In the genomic region with DNA sequence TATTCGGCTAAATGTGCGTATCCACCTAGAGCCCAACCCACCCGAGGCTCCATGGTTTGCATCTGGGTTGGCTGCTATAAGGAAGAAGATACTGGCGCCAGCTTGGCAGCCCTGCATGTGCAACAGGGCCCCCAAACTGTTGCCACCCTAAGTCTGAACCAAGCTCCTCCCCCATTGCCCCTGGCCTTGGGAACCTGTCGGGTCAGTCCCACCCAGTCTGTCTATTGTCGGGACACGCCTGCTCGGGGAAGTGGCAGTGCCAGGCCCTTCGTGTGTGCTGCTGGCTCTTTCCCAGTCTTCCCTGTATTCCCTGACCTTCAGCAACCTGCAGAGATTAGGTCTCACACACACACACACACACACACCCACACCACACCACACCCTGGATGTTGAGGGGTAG, we compare ENCODE assay signal across 25 mouse cellular contexts. TPM values are rescaled to one million over a fixed set of nuclear protein-coding genes. Genes with fewer than 3 reads are reported as not detected.
A peak's percentile ranks its signal among the peaks of the same experiment; 100 is the strongest.
DNase-seq lines count a peak whose midpoint lies in the region; ATAC-seq and TF ChIP-seq lines count a peak whose summit lies in the region.
"Had no signal": no experiment of that assay in that cellular context is flagged by ENCODE, and none has a peak within 500 bp of the region (broad histone marks: within the 10 kb centered on the region; RNA-seq: fewer than 3 reads in every experiment).

Fam83c (minus strand) TSS at position 123 of the 400 bp plus-strand sequence.

- no peaks in the 10 kb centered on the region for H3K4me1 ChIP-seq in forebrain, embryonic 12.5 days
- no peaks in the 10 kb centered on the region for H3K4me1 ChIP-seq in forebrain, embryonic 15.5 days
- H3K4me1 ChIP-seq in small intestine, adult 2 months (ENCODE audit: control insufficient read depth, insufficient read depth, insufficient read length, low read length): peaks cover 23% of the 10 kb centered on the region
- no peaks in the 10 kb centered on the region for H3K4me1 ChIP-seq in kidney, adult 2 months (ENCODE audit: control insufficient read depth, insufficient read depth, low read length)
- H3K4me1 ChIP-seq: heart, embryonic 10.5 days; midbrain, embryonic 13.5 days had no signal

- H3K27ac ChIP-seq in forebrain, embryonic 12.5 days: no peak within 1 kb of the TSS
- no peak within 1 kb of the TSS for H3K27ac ChIP-seq in forebrain, embryonic 15.5 days (replicated peaks)
- no peak within 1 kb of the TSS for H3K27ac ChIP-seq in small intestine, adult 2 months (ENCODE audit: insufficient read depth, low read depth, low read length)
- no peak within 1 kb of the TSS for H3K27ac ChIP-seq in kidney, adult 2 months (ENCODE audit: insufficient read depth, low read depth, low read length)
- H3K27ac ChIP-seq: heart, embryonic 10.5 days; kidney, postnatal 0 days; liver, embryonic 14.5 days; midbrain, embryonic 13.5 days had no signal

- no peak for TF ChIP-seq CTCF in small intestine, adult 2 months (IDR thresholded peaks at IDR 0.05; ENCODE audit: extremely low read depth, insufficient read length, insufficient replicate concordance, low read depth, low read length)
- no peak for TF ChIP-seq CTCF in kidney, adult 2 months (conservative IDR thresholded peaks at IDR 0.05; ENCODE audit: insufficient read depth, insufficient read length, low read depth, low read length)

- no peak for ATAC-seq in forebrain, embryonic 12.5 days (ENCODE audit: low FRiP score)
- no peak for ATAC-seq in forebrain, embryonic 15.5 days (replicated peaks)
- no peak for ATAC-seq in megakaryocyte-erythroid progenitor cell, adult 5-6 weeks (replicated peaks; ENCODE audit: low FRiP score, low TSS enrichment, poor library complexity, severe bottlenecking)
- ATAC-seq: forebrain, embryonic 14.5 days; midbrain, embryonic 13.5 days had no signal

- 70% methylated on average over 9 of the region's 9 CpGs for WGBS in forebrain, embryonic 12.5 days
- WGBS in forebrain, embryonic 15.5 days: 77% methylated on average over 9 of the region's 9 CpGs
- WGBS in small intestine, adult 2 months: 29% methylated on average over 9 of the region's 9 CpGs
- 59% methylated on average over 9 of the region's 9 CpGs for WGBS in kidney, adult 2 months

- 0 out of 2 replicates have a peak within 1 kb of the TSS, but pooled peaks have one; percentile 7 for H3K9ac ChIP-seq in forebrain, embryonic 12.5 days
- H3K9ac ChIP-seq in forebrain, embryonic 15.5 days (replicated peaks): no peak within 1 kb of the TSS
- H3K9ac ChIP-seq: liver, embryonic 14.5 days; lung, embryonic 14.5 days; midbrain, embryonic 13.5 days had no signal

- no peaks in the 10 kb centered on the region for H3K36me3 ChIP-seq in forebrain, embryonic 12.5 days (replicated peaks)
- no peaks in the 10 kb centered on the region for H3K36me3 ChIP-seq in forebrain, embryonic 15.5 days
- H3K36me3 ChIP-seq in small intestine, adult 2 months (ENCODE audit: control insufficient read depth, insufficient read depth, low read length): no peaks in the 10 kb centered on the region
- no peaks in the 10 kb centered on the region for H3K36me3 ChIP-seq in kidney, adult 2 months (ENCODE audit: control insufficient read depth, insufficient read depth, low read length)
- H3K36me3 ChIP-seq: heart, embryonic 10.5 days; midbrain, embryonic 13.5 days had no signal

- no peaks in the 10 kb centered on the region for H3K9me3 ChIP-seq in forebrain, embryonic 12.5 days
- H3K9me3 ChIP-seq in forebrain, embryonic 15.5 days: no peaks in the 10 kb centered on the region
- H3K9me3 ChIP-seq: heart, embryonic 10.5 days; midbrain, embryonic 13.5 days had no signal

- H3K27me3 ChIP-seq in forebrain, embryonic 12.5 days: 0 out of 2 replicates have a peak, but pooled peaks cover 3% of the 10 kb centered on the region
- H3K27me3 ChIP-seq in forebrain, embryonic 15.5 days: no peaks in the 10 kb centered on the region
- H3K27me3 ChIP-seq in small intestine, adult 2 months (ENCODE audit: control insufficient read depth, insufficient read depth, low read length): no peaks in the 10 kb centered on the region
- H3K27me3 ChIP-seq in kidney, adult 2 months (replicated peaks; ENCODE audit: control insufficient read depth, insufficient read depth, low read length): no peaks in the 10 kb centered on the region
- H3K27me3 ChIP-seq: midbrain, embryonic 13.5 days had no signal

- DNase-seq in urinary bladder, postnatal 14 days (ENCODE audit: low spot score): peak; percentile 43
- no peak for DNase-seq in urinary bladder, adult 2 months (ENCODE audit: low spot score)
- DNase-seq in kidney, adult 2 months: no peak
- DNase-seq: adrenal gland, postnatal 36 days; cerebellum, adult 9-11 months; gastrocnemius, postnatal 10 days; kidney, adult 18-20 months; lung, embryonic 14.5 days; spleen, adult 18-20 months; thymus, adult 18-20 months; thymus, postnatal 4 days had no signal

- H3K4me2 ChIP-seq in forebrain, embryonic 12.5 days: no peak within 1 kb of the TSS
- no peak within 1 kb of the TSS for H3K4me2 ChIP-seq in forebrain, embryonic 15.5 days (replicated peaks)
- H3K4me2 ChIP-seq: lung, embryonic 14.5 days; midbrain, embryonic 13.5 days had no signal

- H3K4me3 ChIP-seq in forebrain, embryonic 12.5 days (replicated peaks): no peak within 1 kb of the TSS
- H3K4me3 ChIP-seq in forebrain, embryonic 15.5 days: no peak within 1 kb of the TSS
- peak within 1 kb of the TSS; percentile 7; the same call in 1 of the 2 replicates for H3K4me3 ChIP-seq in small intestine, adult 2 months (ENCODE audit: low read depth, low read length)
- H3K4me3 ChIP-seq in kidney, adult 2 months (ENCODE audit: insufficient read depth, low read depth, low read length): no peak within 1 kb of the TSS
- H3K4me3 ChIP-seq: heart, embryonic 10.5 days; midbrain, embryonic 13.5 days had no signal

- no peak for TF ChIP-seq POLR2A in small intestine, adult 2 months (IDR thresholded peaks at IDR 0.05; ENCODE audit: low read depth, low read length)
- no peak for TF ChIP-seq POLR2A in kidney, adult 2 months (IDR thresholded peaks at IDR 0.05; ENCODE audit: low read depth, low read length)

RNA-seq across cellular contexts. Expression of gene Fam83c, which starts in this region (rescaled TPM):
- 0.50 and 0.68 TPM in 2 replicates for polyA plus RNA-seq in forebrain, embryonic 12.5 days (2016; fragmentation: Nextera tagmentation; extraction: Ambion mirVana)
- 0.57 and 0.61 TPM in 2 replicates for polyA plus RNA-seq in forebrain, embryonic 15.5 days (2015; fragmentation: Nextera tagmentation; extraction: Ambion mirVana)
- polyA plus RNA-seq in urinary bladder, adult 2 months (2012; rRNA removed): 2.6 and 3.7 TPM in 2 replicates
- polyA plus RNA-seq in small intestine, adult 2 months (2012; rRNA removed): 0.34 and 0.89 TPM in 2 replicates
- 0.03 TPM in 1 of 2 replicates, not detected in the other for polyA plus RNA-seq in kidney, adult 2 months (2012; rRNA removed)
- not detected in 2 replicates for total RNA-seq in megakaryocyte-erythroid progenitor cell, adult 5-6 weeks (2014; fragmentation: Nextera tagmentation)
- not detected in 2 replicates for total RNA-seq in megakaryocyte-erythroid progenitor cell, adult 5-6 weeks (2017)
- total RNA-seq: adrenal gland, postnatal 36 days; gastrocnemius, postnatal 10 days; granulocyte monocyte progenitor cell, adult 5-6 weeks; layer of hippocampus, postnatal 10 days; left cerebral cortex, postnatal 10 days; megakaryocyte, adult 5-6 weeks had no signal
- polyA plus RNA-seq: cortical plate, adult 2 months had no signal
